Mouse (Mus musculus): ENCODE data around the gene Tspo2. TPM values are rescaled to one million over a fixed set of nuclear protein-coding genes. Genes with fewer than 3 reads are reported as not detected.
A peak's percentile ranks its signal among the peaks of the same experiment; 100 is the strongest.

Gene Tspo2
- total RNA-seq, 2 experiments from 2014 or later, result not detected

GRCm38 (mm10) chr17:48418781-48419180, 32.5 kb downstream of the Tspo2 start:
- no peak for DNase-seq (ENCODE audit: low spot score in 2 of 2)

- no peak for DNase-seq (ENCODE audit: low spot score in 2 of 2)
Observed at GRCm38 (mm10) chr17:48418174-48418573, 33.1 kb downstream of the Tspo2 start.

GRCm38 (mm10) chr17:48417521-48417920, 33.8 kb downstream of the Tspo2 start:
- DNase-seq (ENCODE audit: low spot score in 2 of 2), result no peak

GRCm38 (mm10) chr17:48416425-48417195, 34.7 kb downstream of the Tspo2 start:
- peak in 1 of 2 experiments; percentile 63 for DNase-seq (ENCODE audit: low spot score in 2 of 2)

- DNase-seq (ENCODE audit: low spot score in 2 of 2), result no peak
Observed at GRCm38 (mm10) chr17:48416011-48416410, 35.3 kb downstream of the Tspo2 start.

GRCm38 (mm10) chr17:48411241-48411640, 40.1 kb downstream of the Tspo2 start:
- DNase-seq (ENCODE audit: low spot score in 2 of 2), result no peak

- DNase-seq (ENCODE audit: low spot score in 2 of 2), result no peak
Observed at GRCm38 (mm10) chr17:48410299-48410785, 41.0 kb downstream of the Tspo2 start.

- peak; percentile 100 for DNase-seq (ENCODE audit: low spot score in 2 of 2)
Observed at GRCm38 (mm10) chr17:48409380-48410298, 41.7 kb downstream of the Tspo2 start, which contains the start of the genes Nfya and Oard1. Gene Nfya, minus strand, starts transcription at chr17:48409906. Gene Oard1, plus strand, starts transcription at chr17:48410014.

- peak; percentile 53 to 60 for DNase-seq (ENCODE audit: low spot score in 2 of 2)
Observed at GRCm38 (mm10) chr17:48408526-48409291, 42.6 kb downstream of the Tspo2 start.

GRCm38 (mm10) chr17:48407910-48408525, 43.3 kb downstream of the Tspo2 start:
- no peak for DNase-seq (ENCODE audit: low spot score in 2 of 2)

GRCm38 (mm10) chr17:48407154-48407553, 44.2 kb downstream of the Tspo2 start:
- no peak for DNase-seq (ENCODE audit: low spot score in 2 of 2)

GRCm38 (mm10) chr17:48404706-48405105, 46.6 kb downstream of the Tspo2 start:
- DNase-seq (ENCODE audit: low spot score in 2 of 2), result no peak

GRCm38 (mm10) chr17:48403848-48404247, 47.5 kb downstream of the Tspo2 start:
- no peak for DNase-seq (ENCODE audit: low spot score in 2 of 2)

- DNase-seq (ENCODE audit: low spot score in 2 of 2), result no peak
Observed at GRCm38 (mm10) chr17:48402751-48403150, 48.6 kb downstream of the Tspo2 start.

GRCm38 (mm10) chr17:48401710-48402109, 49.6 kb downstream of the Tspo2 start:
- no peak for DNase-seq (ENCODE audit: low spot score in 2 of 2)

Other genes with a start within 250 kb of the Tspo2 start
- gene Trem1, start 218.8 kb downstream of the Tspo2 start, total RNA-seq (2021), result not detected
- not detected for gene Trem3, start 203.7 kb downstream of the Tspo2 start, total RNA-seq (2021)
- not detected for gene Treml4, start 187.2 kb downstream of the Tspo2 start, total RNA-seq (2021)
- under 1 TPM; 0.22 to 0.36 TPM for gene Treml2, start 152.0 kb downstream of the Tspo2 start, total RNA-seq (2021)
- under 1 TPM in 1 of 2 experiments, not detected in 1; 0.10 TPM for gene B430306N03Rik, start 135.4 kb downstream of the Tspo2 start, total RNA-seq (2021)
- gene Trem2, start 105.1 kb downstream of the Tspo2 start, total RNA-seq (2021), result 10 to 100 TPM; 12.2 to 12.3 TPM
- gene Treml1, start 91.6 kb downstream of the Tspo2 start, total RNA-seq (2021), result under 1 TPM in 1 of 2 experiments, not detected in 1; 0.41 TPM
- gene Nfya, start 41.6 kb downstream of the Tspo2 start, total RNA-seq (2021), result 10 to 100 TPM; 28.4 to 31.7 TPM
- gene Oard1, start 41.5 kb downstream of the Tspo2 start, total RNA-seq (2021), result 10 to 100 TPM; 13.7 to 14.1 TPM
- not detected for gene Apobec2, start 18.6 kb downstream of the Tspo2 start, total RNA-seq (2021)
- under 1 TPM; 0.56 to 0.92 TPM for gene Unc5cl, start 3.4 kb upstream of the Tspo2 start, total RNA-seq (2021)

Data from layer of hippocampus, adult 18-20 months (tissue).